In the genomic region with DNA sequence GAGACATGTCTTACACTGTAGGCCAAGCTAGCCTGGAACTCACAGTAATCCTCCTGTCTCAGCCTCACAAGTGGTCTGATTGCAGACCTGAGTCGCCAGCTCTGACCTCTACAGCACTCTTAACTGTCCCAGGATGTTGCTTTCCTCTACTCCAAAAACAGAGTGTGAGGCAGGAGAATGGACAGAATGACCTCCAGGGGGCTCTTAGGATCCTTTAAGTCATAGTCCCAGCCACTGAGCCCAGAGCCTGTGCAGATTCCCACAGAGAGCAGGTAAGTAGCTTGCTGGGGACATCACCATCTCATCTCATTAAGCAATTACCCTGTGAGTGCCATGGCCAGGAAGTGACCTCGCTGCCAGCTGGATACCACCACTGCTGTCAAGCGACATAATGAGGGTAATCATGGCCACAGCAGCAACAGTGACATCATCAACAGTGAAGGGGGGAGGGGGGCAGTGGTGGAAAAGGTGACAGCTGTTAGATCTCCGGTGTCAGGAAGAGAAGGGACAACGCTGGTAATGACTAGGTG, we compare ENCODE assay signal across 32 mouse cellular contexts. TPM values are rescaled to one million over a fixed set of nuclear protein-coding genes. Genes with fewer than 3 reads are reported as not detected.
DNase-seq lines count a peak whose midpoint lies in the region; ATAC-seq and TF ChIP-seq lines count a peak whose summit lies in the region.
"Had no signal": no experiment of that assay in that cellular context is flagged by ENCODE, and none has a peak within 500 bp of the region (broad histone marks: within the 10 kb centered on the region; RNA-seq: fewer than 3 reads in every experiment).

No protein-coding gene starts in this region.

- peak; percentile 9; the same call in 1 of the 2 replicates for TF ChIP-seq CTCF in lung, postnatal 0 days (IDR thresholded peaks at IDR 0.05)
- TF ChIP-seq CTCF in E14TG2a.4 (conservative IDR thresholded peaks at IDR 0.05; ENCODE audit: low read length) = 0 out of 2 replicates have a peak, but pooled peaks have one; percentile 10
- TF ChIP-seq CTCF in gastrocnemius, adult 2 months (IDR thresholded peaks at IDR 0.05) = no peak

- TF ChIP-seq EP300 in lung, postnatal 0 days (IDR thresholded peaks at IDR 0.05) = no peak

- 51% methylated on average over 5 of the region's 5 CpGs for WGBS in intestine, embryonic 16.5 days
- WGBS in intestine, embryonic 15.5 days = 50% methylated on average over 5 of the region's 5 CpGs
- WGBS in lung, postnatal 0 days = 52% methylated on average over 5 of the region's 5 CpGs

- H3K4me3 ChIP-seq in intestine, embryonic 16.5 days (ENCODE audit: low read length) = no peak overlapping the region
- H3K4me3 ChIP-seq in intestine, embryonic 15.5 days (replicated peaks) = no peak overlapping the region
- no peak overlapping the region for H3K4me3 ChIP-seq in lung, postnatal 0 days (ENCODE audit: low read depth, low read length)
- no peak overlapping the region for H3K4me3 ChIP-seq in E14TG2a.4 (replicated peaks; ENCODE audit: low read length)
- H3K4me3 ChIP-seq in gastrocnemius, adult 2 months = no peak overlapping the region
- H3K4me3 ChIP-seq: erythroblast, embryonic 14.5 days; heart, embryonic 15.5 days; limb, embryonic 13.5 days; liver, embryonic 12.5 days; midbrain, embryonic 10.5 days; myocyte; neural tube, embryonic 12.5 days; stomach, embryonic 15.5 days had no signal

- no peak for DNase-seq in lung, postnatal 0 days (ENCODE audit: low spot score)
- DNase-seq in lung, postnatal 36 days = no peak
- DNase-seq in retina, embryonic 14.5 days (ENCODE audit: low spot score) = peak; percentile 71
- DNase-seq in gastrocnemius, adult 2 months = no peak
- DNase-seq: adrenal gland, postnatal 10 days; cerebellum, adult 11-12 months; gastrocnemius, postnatal 10 days; kidney, postnatal 25 days; lung, adult 18-20 months; thymus, postnatal 14 days had no signal

- H3K9me3 ChIP-seq in intestine, embryonic 16.5 days (ENCODE audit: control insufficient read depth, low read length) = no peaks in the 10 kb centered on the region
- H3K9me3 ChIP-seq in intestine, embryonic 15.5 days = no peaks in the 10 kb centered on the region
- no peaks in the 10 kb centered on the region for H3K9me3 ChIP-seq in lung, postnatal 0 days (ENCODE audit: low read length)
- H3K9me3 ChIP-seq in E14TG2a.4 (ENCODE audit: low read length) = no peaks in the 10 kb centered on the region
- H3K9me3 ChIP-seq: heart, embryonic 15.5 days; limb, embryonic 13.5 days; liver, embryonic 12.5 days; midbrain, embryonic 10.5 days; neural tube, embryonic 12.5 days; stomach, embryonic 15.5 days had no signal

- no peaks in the 10 kb centered on the region for H3K27me3 ChIP-seq in intestine, embryonic 16.5 days (replicated peaks; ENCODE audit: control insufficient read depth, insufficient read depth, low read length)
- no peaks in the 10 kb centered on the region for H3K27me3 ChIP-seq in intestine, embryonic 15.5 days (replicated peaks)
- no peaks in the 10 kb centered on the region for H3K27me3 ChIP-seq in lung, postnatal 0 days (replicated peaks; ENCODE audit: insufficient read depth, low read length)
- H3K27me3 ChIP-seq in E14TG2a.4 (ENCODE audit: insufficient read depth, low read length) = no peaks in the 10 kb centered on the region
- H3K27me3 ChIP-seq: heart, embryonic 15.5 days; limb, embryonic 13.5 days; liver, embryonic 12.5 days; neural tube, embryonic 12.5 days; stomach, embryonic 15.5 days had no signal

- ATAC-seq in intestine, embryonic 16.5 days = peak; percentile 24; the same call in 1 of the 2 replicates
- ATAC-seq in intestine, embryonic 15.5 days = no peak
- peak; percentile 31; the same call in 1 of the 2 replicates for ATAC-seq in lung, postnatal 0 days
- no peak for ATAC-seq in CD4-positive, CD25-positive, alpha-beta regulatory T cell, adult 4 months
- ATAC-seq: forebrain, embryonic 16.5 days; hindbrain, embryonic 16.5 days; liver, embryonic 12.5 days; midbrain, embryonic 16.5 days had no signal

- no peak overlapping the region for H3K4me2 ChIP-seq in intestine, embryonic 16.5 days (ENCODE audit: low read depth, low read length)
- no peak overlapping the region for H3K4me2 ChIP-seq in intestine, embryonic 15.5 days (replicated peaks)
- H3K4me2 ChIP-seq in lung, postnatal 0 days (replicated peaks; ENCODE audit: low read depth, low read length) = no peak overlapping the region
- H3K4me2 ChIP-seq: heart, embryonic 15.5 days; limb, embryonic 13.5 days; liver, embryonic 12.5 days; neural tube, embryonic 12.5 days; stomach, embryonic 15.5 days had no signal

- H3K27ac ChIP-seq in intestine, embryonic 16.5 days (ENCODE audit: low read length) = no peak overlapping the region
- no peak overlapping the region for H3K27ac ChIP-seq in intestine, embryonic 15.5 days
- no peak overlapping the region for H3K27ac ChIP-seq in lung, postnatal 0 days (ENCODE audit: low read length)
- no peak overlapping the region for H3K27ac ChIP-seq in gastrocnemius, adult 2 months
- H3K27ac ChIP-seq: heart, embryonic 15.5 days; limb, embryonic 13.5 days; liver, embryonic 12.5 days; macrophage; midbrain, embryonic 10.5 days; neural tube, embryonic 12.5 days; stomach, embryonic 15.5 days had no signal

- H3K4me1 ChIP-seq in intestine, embryonic 16.5 days (ENCODE audit: control insufficient read depth, insufficient read depth, low read length) = peaks cover 6% of the 10 kb centered on the region
- peaks cover 6% of the 10 kb centered on the region; the same call in 1 of the 2 replicates for H3K4me1 ChIP-seq in intestine, embryonic 15.5 days (replicated peaks)
- H3K4me1 ChIP-seq in lung, postnatal 0 days (ENCODE audit: insufficient read depth, low read depth, low read length) = no peaks in the 10 kb centered on the region
- H3K4me1 ChIP-seq in E14TG2a.4 (replicated peaks; ENCODE audit: low read depth, low read length) = peaks cover 53% of the 10 kb centered on the region
- H3K4me1 ChIP-seq: neural tube, embryonic 12.5 days had no signal

- intact Hi-C loops in gastrocnemius, adult 2 months (cut with DNase I) = no loop called here

- no peaks in the 10 kb centered on the region for H3K36me3 ChIP-seq in intestine, embryonic 16.5 days (ENCODE audit: control insufficient read depth, insufficient read depth, low read length)
- H3K36me3 ChIP-seq in intestine, embryonic 15.5 days = no peaks in the 10 kb centered on the region
- H3K36me3 ChIP-seq in lung, postnatal 0 days (ENCODE audit: insufficient read depth, low read length) = no peaks in the 10 kb centered on the region
- H3K36me3 ChIP-seq in E14TG2a.4 (ENCODE audit: insufficient read depth, low read length) = no peaks in the 10 kb centered on the region
- H3K36me3 ChIP-seq: heart, embryonic 15.5 days; limb, embryonic 13.5 days; liver, embryonic 12.5 days; midbrain, embryonic 10.5 days; neural tube, embryonic 12.5 days; stomach, embryonic 15.5 days had no signal

- H3K9ac ChIP-seq in intestine, embryonic 16.5 days (ENCODE audit: low read depth, low read length) = no peak overlapping the region
- H3K9ac ChIP-seq in intestine, embryonic 15.5 days = no peak overlapping the region
- H3K9ac ChIP-seq in lung, postnatal 0 days (replicated peaks; ENCODE audit: low read depth) = no peak overlapping the region
- H3K9ac ChIP-seq: heart, embryonic 15.5 days; limb, embryonic 13.5 days; liver, embryonic 12.5 days; neural tube, embryonic 12.5 days; stomach, embryonic 15.5 days had no signal

RNA-seq across cellular contexts. Expression of a gene that starts 19.1 kb away (rescaled TPM):
- polyA plus RNA-seq in intestine, embryonic 16.5 days (2015; fragmentation: Nextera tagmentation; extraction: Ambion mirVana) = 0.66 and 0.73 TPM in 2 replicates
- 0.82 and 0.94 TPM in 2 replicates for polyA plus RNA-seq in intestine, embryonic 15.5 days (2015; fragmentation: Nextera tagmentation; extraction: Ambion mirVana)
- polyA plus RNA-seq in lung, postnatal 0 days (2015; fragmentation: Nextera tagmentation; extraction: Ambion mirVana) = 11.0 and 19.1 TPM in 2 replicates
- total RNA-seq in gastrocnemius, adult 2 months (2021) = 1 to 10 TPM; 1.1 TPM
- not detected for polyA plus RNA-seq in CD4-positive, CD25-positive, alpha-beta regulatory T cell, adult 4 months (2017; shearing (Covaris generic))
- total RNA-seq: common myeloid progenitor, adult 5-6 weeks; granulocyte monocyte progenitor cell, adult 5-6 weeks; layer of hippocampus, adult 18-20 months; layer of hippocampus, postnatal 25 days; left cerebral cortex, postnatal 36 days had no signal
- polyA plus RNA-seq: erythroblast, embryonic 14.5 days; liver, embryonic 12.5 days; macrophage had no signal

RNA-seq across cellular contexts. Expression of a gene that starts 37.5 kb away (rescaled TPM):
- polyA plus RNA-seq in intestine, embryonic 16.5 days (2015; fragmentation: Nextera tagmentation; extraction: Ambion mirVana) = 0.70 and 0.81 TPM in 2 replicates
- polyA plus RNA-seq in intestine, embryonic 15.5 days (2015; fragmentation: Nextera tagmentation; extraction: Ambion mirVana) = 1.6 and 1.7 TPM in 2 replicates
- 1.1 and 1.4 TPM in 2 replicates for polyA plus RNA-seq in lung, postnatal 0 days (2015; fragmentation: Nextera tagmentation; extraction: Ambion mirVana)
- total RNA-seq in gastrocnemius, adult 2 months (2021) = under 1 TPM; 0.36 to 0.61 TPM
- polyA plus RNA-seq in CD4-positive, CD25-positive, alpha-beta regulatory T cell, adult 4 months (2017; shearing (Covaris generic)) = not detected
- total RNA-seq: common myeloid progenitor, adult 5-6 weeks; granulocyte monocyte progenitor cell, adult 5-6 weeks had no signal
- polyA plus RNA-seq: erythroblast, embryonic 14.5 days had no signal

RNA-seq across cellular contexts. Expression of a gene that starts 57.9 kb away (rescaled TPM):
- polyA plus RNA-seq in intestine, embryonic 16.5 days (2015; fragmentation: Nextera tagmentation; extraction: Ambion mirVana) = 55.3 and 59.9 TPM in 2 replicates
- polyA plus RNA-seq in intestine, embryonic 15.5 days (2015; fragmentation: Nextera tagmentation; extraction: Ambion mirVana) = 40.5 and 45.1 TPM in 2 replicates
- 24.8 TPM in 2 replicates for polyA plus RNA-seq in lung, postnatal 0 days (2015; fragmentation: Nextera tagmentation; extraction: Ambion mirVana)
- not detected for total RNA-seq in gastrocnemius, adult 2 months (2021)
- polyA plus RNA-seq in CD4-positive, CD25-positive, alpha-beta regulatory T cell, adult 4 months (2017; shearing (Covaris generic)) = under 1 TPM in 1 of 2 experiments, not detected in 1; 0.58 TPM
- total RNA-seq: common myeloid progenitor, adult 5-6 weeks; gastrocnemius, postnatal 10 days; heart, postnatal 25 days; layer of hippocampus, postnatal 25 days; left cerebral cortex, postnatal 36 days had no signal
- polyA plus RNA-seq: erythroblast, embryonic 14.5 days; macrophage had no signal

Comparison
In these comparisons a context has a peak if more than half of its experiments do, and no peak if none do; other contexts are left out.
1. ATAC-seq: peak in intestine, embryonic 16.5 days (single experiment) and lung, postnatal 0 days (single experiment); none in intestine, embryonic 15.5 days (single experiment) and CD4-positive, CD25-positive, alpha-beta regulatory T cell, adult 4 months (single experiment).
2. RNA of a gene that starts 57.9 kb away (polyA plus RNA-seq): 55.3 to 59.9 TPM in intestine, embryonic 16.5 days, 40.5 to 45.1 TPM in intestine, embryonic 15.5 days and 24.8 TPM in lung, postnatal 0 days; 0.58 TPM in CD4-positive, CD25-positive, alpha-beta regulatory T cell, adult 4 months; every median in the first group is over 10 times any median in the second.